Mouse (Mus musculus) limb, embryonic 14.5 days (tissue): Measurements from ENCODE around the gene Prrx2. TPM values are rescaled to one million over a fixed set of nuclear protein-coding genes. Genes with fewer than 3 reads are reported as not detected.

Experiments
- ATAC-seq: fragments of 200-750 bp; cut with Nextera tagmentation; 2 replicates; pipeline ENCODE4 v1.8.0; 2017; ENCODE audit warnings: low read depth, moderate number of reproducible peaks, moderate TSS enrichment; ENCODE audit not compliant: low FRiP score
- DNase-seq: peaks from one replicate; pipeline ENCODE4 v3.0.0-alpha.2; 2015; ENCODE audit warnings: low spot score
- H3K27ac ChIP-seq: fragments of 300-500 bp; sonication (generic); replicated peaks from 2 replicates; pipeline ENCODE4 v1.5.1; 2014; ENCODE audit warnings: low read depth, mild to moderate bottlenecking, low read length, moderate library complexity, mixed read lengths
- H3K27me3 ChIP-seq: fragments of 300-500 bp; sonication (generic); 2 replicates; pipeline ENCODE4 v1.6.1; 2014; ENCODE audit warnings: low read length, mixed read lengths; ENCODE audit not compliant: control insufficient read depth, insufficient read depth
- H3K36me3 ChIP-seq: fragments of 300-500 bp; sonication (generic); 2 replicates; pipeline ENCODE4 v1.6.1; 2014; ENCODE audit warnings: mild to moderate bottlenecking, low read length, moderate library complexity, mixed read lengths; ENCODE audit not compliant: control insufficient read depth, insufficient read depth
- H3K4me1 ChIP-seq: fragments of 300-500 bp; sonication (generic); 2 replicates; pipeline ENCODE4 v1.6.1; 2014; ENCODE audit warnings: antibody characterized with exemption, low read length, mixed read lengths; ENCODE audit not compliant: control insufficient read depth, insufficient read depth
- H3K4me2 ChIP-seq: fragments of 300-500 bp; sonication (generic); replicated peaks from 2 replicates; pipeline ENCODE4 v1.6.1; 2014; ENCODE audit warnings: low read depth, mild to moderate bottlenecking, low read length, moderate library complexity; ENCODE audit not compliant: severe bottlenecking
- H3K4me3 ChIP-seq: fragments of 300-500 bp; sonication (generic); replicated peaks from 2 replicates; pipeline ENCODE4 v1.5.1; 2014; ENCODE audit warnings: low read length
- H3K9ac ChIP-seq: fragments of 300-500 bp; sonication (generic); 2 replicates; pipeline ENCODE4 v1.6.1; 2014; ENCODE audit warnings: mild to moderate bottlenecking, low read depth, low read length, moderate library complexity; ENCODE audit not compliant: severe bottlenecking
- H3K9me3 ChIP-seq: fragments of 300-500 bp; sonication (generic); 2 replicates; pipeline ENCODE4 v1.6.1; 2016; ENCODE audit warnings: low read length; ENCODE audit not compliant: control insufficient read depth
- POLR2A ChIP-seq: fragments of 200-500 bp; IDR thresholded peaks from 2 replicates; pipeline ENCODE4 v1.8.0; 2012; ENCODE audit warnings: inconsistent platforms, mild to moderate bottlenecking, moderate library complexity, borderline replicate concordance; ENCODE audit not compliant: insufficient read depth, insufficient read length; ENCODE audit errors: extremely low read depth
- WGBS: fragments of 180-500 bp; shearing (Covaris S2); extraction: QIAGEN DNeasy Blood & Tissue Kit; methylation state at CpG from one replicate; pipeline ENCODE4 v1.1.7; 2014; 5-methylcytosine and 5-hydroxymethylcytosine counted together
- polyA plus RNA-seq, 2 experiments: library from polyadenylated mRNA; depleted of rRNA in 1 of 2; stranded (reverse) in 1 of 2; unstranded in 1 of 2; fragments of >200 nt; fragmentation: Nextera tagmentation in 1 of 2; extraction: Ambion mirVana in 1 of 2; gene quantifications; 2 replicates each; pipeline versions ENCODE4 v1.2.1 to v1.2.3; 2012 to 2014

Gene Prrx2
- polyA plus RNA-seq, 2 experiments = 93.1 to 176 TPM

- peaks cover 13% of the 10 kb centered on the region for H3K4me1 ChIP-seq
- no peak within 1 kb of the TSS for H3K27ac ChIP-seq
- no peak for TF ChIP-seq POLR2A
- no peaks in the 10 kb centered on the region for H3K9me3 ChIP-seq
- H3K27me3 ChIP-seq = 0 out of 2 replicates have a peak, but pooled peaks cover 10% of the 10 kb centered on the region
- WGBS = 87% methylated on average over 3 of the region's 3 CpGs
- DNase-seq (no peak), ATAC-seq (no peak)
- H3K4me2 ChIP-seq = no peak within 1 kb of the TSS
- H3K9ac ChIP-seq = no peak within 1 kb of the TSS
- no peak within 1 kb of the TSS for H3K4me3 ChIP-seq
- no peaks in the 10 kb centered on the region for H3K36me3 ChIP-seq
Measured at GRCm38 (mm10) chr2:30803604-30804003, 31.2 kb upstream of the Prrx2 start, which contains the start of gene 1700001O22Rik. Gene 1700001O22Rik, minus strand, starts transcription at chr2:30803661.

- ATAC-seq (no peak), DNase-seq (no peak)
- Histone ChIP-seq H3K27me3 (0 out of 2 replicates have a peak, but pooled peaks cover 10% of the 10 kb centered on the region), H3K36me3 (peaks cover 5% of the 10 kb centered on the region; the same call in 1 of the 2 replicates), H3K4me3 (no peak overlapping the region), H3K4me2 (no peak overlapping the region), H3K27ac (no peak overlapping the region), H3K9me3 (no peaks in the 10 kb centered on the region), H3K4me1 (peaks cover 29% of the 10 kb centered on the region), H3K9ac (no peak overlapping the region)
- TF ChIP-seq POLR2A = no peak
- WGBS = 96% methylated on average over 2 of the region's 2 CpGs
Measured at GRCm38 (mm10) chr2:30805983-30806382, 28.8 kb upstream of the Prrx2 start.

- DNase-seq (no peak), ATAC-seq (peak; percentile 31)
- H3K9ac ChIP-seq = peak overlapping the region; percentile 45
- H3K27me3 ChIP-seq = 0 out of 2 replicates have a peak, but pooled peaks cover under 1% of the 10 kb centered on the region
- peaks cover 8% of the 10 kb centered on the region; the same call in 1 of the 2 replicates for H3K36me3 ChIP-seq
- peak overlapping the region; percentile 69 for H3K4me3 ChIP-seq
- no peak for TF ChIP-seq POLR2A
- WGBS = 11% methylated on average over 28 of the region's 28 CpGs
- peak overlapping the region; percentile 53 for H3K27ac ChIP-seq
- H3K4me1 ChIP-seq = peaks cover 19% of the 10 kb centered on the region; the same call in 1 of the 2 replicates
- no peaks in the 10 kb centered on the region for H3K9me3 ChIP-seq
- peak overlapping the region; percentile 72 for H3K4me2 ChIP-seq
Measured at GRCm38 (mm10) chr2:30807147-30807647, 27.6 kb upstream of the Prrx2 start.

- DNase-seq (peak; percentile 98), ATAC-seq (peak; percentile 98)
- peaks cover 19% of the 10 kb centered on the region; the same call in 1 of the 2 replicates for H3K4me1 ChIP-seq
- under 1% methylated on average over 40 of the region's 44 CpGs for WGBS
- H3K27me3 ChIP-seq = no peaks in the 10 kb centered on the region
- peaks cover 11% of the 10 kb centered on the region; the same call in 1 of the 2 replicates for H3K36me3 ChIP-seq
- peak within 1 kb of the TSS; percentile 53 for H3K27ac ChIP-seq
- H3K9me3 ChIP-seq = no peaks in the 10 kb centered on the region
- no peak for TF ChIP-seq POLR2A
- peak within 1 kb of the TSS; percentile 81 for H3K9ac ChIP-seq
- peak within 1 kb of the TSS; percentile 72 for H3K4me2 ChIP-seq
- H3K4me3 ChIP-seq = peak within 1 kb of the TSS; percentile 69
Measured at GRCm38 (mm10) chr2:30807648-30808295, 27.0 kb upstream of the Prrx2 start, which contains the start of gene Ntmt1. Gene Ntmt1, plus strand, starts transcription at chr2:30807826.

GRCm38 (mm10) chr2:30808296-30808655 is 26.5 kb upstream of the Prrx2 start:
- TF ChIP-seq POLR2A = no peak
- Histone ChIP-seq H3K9ac (peak overlapping the region; percentile 81), H3K4me2 (peak overlapping the region; percentile 72), H3K4me3 (peak overlapping the region; percentile 69), H3K27ac (peak overlapping the region; percentile 39; the same call in 1 of the 2 replicates), H3K4me1 (peaks cover 19% of the 10 kb centered on the region; the same call in 1 of the 2 replicates), H3K9me3 (no peaks in the 10 kb centered on the region), H3K36me3 (peaks cover 15% of the 10 kb centered on the region; the same call in 1 of the 2 replicates), H3K27me3 (no peaks in the 10 kb centered on the region)
- ATAC-seq (no peak), DNase-seq (no peak)
- 1% methylated on average over 10 of the region's 10 CpGs for WGBS
